Mouse (Mus musculus) stomach, embryonic 15.5 days (tissue): ENCODE data around the gene Mroh8. TPM values are rescaled to one million over a fixed set of nuclear protein-coding genes. Genes with fewer than 3 reads are reported as not detected.
A peak's percentile ranks its signal among the peaks of the same experiment; 100 is the strongest.

Experiments used
- ATAC-seq: fragments of 200-750 bp; cut with Nextera tagmentation; 2 replicates; pipeline ENCODE4 v1.8.0; 2017; ENCODE audit warnings: low read depth, moderate number of reproducible peaks, moderate TSS enrichment; ENCODE audit not compliant: insufficient read depth, low FRiP score
- H3K27ac ChIP-seq: fragments of 300-500 bp; sonication (generic); 2 replicates; pipeline ENCODE4 v1.5.1; 2015; ENCODE audit warnings: mild to moderate bottlenecking, inconsistent platforms
- H3K27me3 ChIP-seq: fragments of 300-500 bp; sonication (generic); replicated peaks from 2 replicates; pipeline ENCODE4 v1.6.1; 2015; ENCODE audit warnings: inconsistent platforms
- H3K36me3 ChIP-seq: fragments of 300-500 bp; sonication (generic); 2 replicates; pipeline ENCODE4 v1.6.1; 2015; ENCODE audit warnings: inconsistent platforms
- H3K4me1 ChIP-seq: fragments of 300-500 bp; sonication (generic); 2 replicates; pipeline ENCODE4 v1.6.1; 2015; ENCODE audit warnings: inconsistent platforms
- H3K4me2 ChIP-seq: fragments of 300-500 bp; sonication (generic); 2 replicates; pipeline ENCODE4 v1.6.1; 2015; ENCODE audit warnings: mild to moderate bottlenecking, inconsistent platforms
- H3K4me3 ChIP-seq: fragments of 300-500 bp; sonication (generic); replicated peaks from 2 replicates; pipeline ENCODE4 v1.5.1; 2015; ENCODE audit warnings: inconsistent platforms
- H3K9ac ChIP-seq: fragments of 300-500 bp; sonication (generic); 2 replicates; pipeline ENCODE4 v1.6.1; 2015; ENCODE audit warnings: inconsistent platforms
- H3K9me3 ChIP-seq: fragments of 300-500 bp; sonication (generic); 2 replicates; pipeline ENCODE4 v1.6.1; 2016; ENCODE audit warnings: inconsistent platforms
- WGBS: fragments of 180-500 bp; shearing (Covaris S2); methylation state at CpG from one replicate; pipeline ENCODE4 v1.1.7; 2015; 5-methylcytosine and 5-hydroxymethylcytosine counted together
- polyA plus RNA-seq: library from polyadenylated mRNA; unstranded; fragments of >200 nt; fragmentation: Nextera tagmentation; extraction: Ambion mirVana; gene quantifications from 2 replicates; pipeline ENCODE4 v1.2.1, GENCODE M21; 2015

Gene Mroh8
- polyA plus RNA-seq, 1 experiment from 2014 or later = 0.76 TPM

DNA sequence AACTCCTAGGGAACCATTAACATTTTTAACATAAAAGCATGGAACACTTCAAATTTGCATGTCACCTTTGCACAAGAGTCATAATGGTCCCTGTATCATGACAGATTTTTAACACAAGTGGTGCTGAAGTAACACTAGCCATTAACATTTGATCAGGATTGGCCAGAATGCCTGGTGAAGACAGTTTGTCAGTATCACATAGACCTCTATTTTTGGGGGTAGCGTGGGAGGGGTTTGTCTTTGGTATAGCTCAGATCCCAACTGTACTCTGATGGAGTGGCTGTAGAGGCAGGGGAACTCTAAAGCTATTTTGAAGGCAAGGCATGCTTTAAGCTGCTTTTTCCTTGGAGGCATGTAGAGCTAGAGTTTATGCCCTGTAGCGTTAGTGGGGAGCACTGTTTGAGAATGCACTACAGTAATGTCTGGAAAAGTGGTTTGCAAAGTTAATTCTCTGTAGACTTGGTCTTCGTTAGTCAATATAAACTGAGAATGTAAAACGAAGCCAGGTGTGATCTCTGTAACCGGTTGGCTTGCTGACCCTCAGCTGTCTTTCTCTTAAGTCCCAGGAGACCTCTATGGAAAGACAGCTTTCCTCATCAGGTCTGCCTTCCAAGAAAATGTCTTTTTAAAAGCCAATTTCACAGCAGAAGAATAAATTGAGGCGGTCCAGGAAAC is 31.8 kb upstream of the Mroh8 start:
- Histone ChIP-seq H3K36me3 (peaks cover 55% of the 10 kb centered on the region), H3K4me1 (peaks cover 6% of the 10 kb centered on the region; the same call in 1 of the 2 replicates), H3K4me3 (no peak overlapping the region), H3K9ac (no peak overlapping the region), H3K27ac (no peak overlapping the region), H3K9me3 (no peaks in the 10 kb centered on the region), H3K4me2 (no peak overlapping the region), H3K27me3 (no peaks in the 10 kb centered on the region)
- WGBS = 90% methylated on average over 6 of the region's 6 CpGs
- no peak for ATAC-seq

- Histone ChIP-seq H3K36me3 (peaks cover 48% of the 10 kb centered on the region), H3K27ac (no peak overlapping the region), H3K4me2 (no peak overlapping the region), H3K9ac (no peak overlapping the region), H3K9me3 (no peaks in the 10 kb centered on the region), H3K27me3 (no peaks in the 10 kb centered on the region), H3K4me1 (peaks cover 11% of the 10 kb centered on the region; the same call in 1 of the 2 replicates), H3K4me3 (no peak overlapping the region)
- ATAC-seq = no peak
- WGBS = 95% methylated on average over 8 of the region's 8 CpGs
Observed at GRCm38 (mm10) chr2:157309611-157310010, 30.3 kb upstream of the Mroh8 start.

- Histone ChIP-seq H3K4me2 (no peak overlapping the region), H3K27ac (peak overlapping the region; percentile 68), H3K4me1 (peaks cover 11% of the 10 kb centered on the region; the same call in 1 of the 2 replicates), H3K9me3 (no peaks in the 10 kb centered on the region), H3K4me3 (no peak overlapping the region), H3K27me3 (no peaks in the 10 kb centered on the region), H3K36me3 (peaks cover 46% of the 10 kb centered on the region), H3K9ac (no peak overlapping the region)
- 71% methylated on average over 2 of the region's 2 CpGs for WGBS
- ATAC-seq = peak; percentile 47; the same call in 1 of the 2 replicates
Observed at GRCm38 (mm10) chr2:157308273-157308917, 29.0 kb upstream of the Mroh8 start.

DNA sequence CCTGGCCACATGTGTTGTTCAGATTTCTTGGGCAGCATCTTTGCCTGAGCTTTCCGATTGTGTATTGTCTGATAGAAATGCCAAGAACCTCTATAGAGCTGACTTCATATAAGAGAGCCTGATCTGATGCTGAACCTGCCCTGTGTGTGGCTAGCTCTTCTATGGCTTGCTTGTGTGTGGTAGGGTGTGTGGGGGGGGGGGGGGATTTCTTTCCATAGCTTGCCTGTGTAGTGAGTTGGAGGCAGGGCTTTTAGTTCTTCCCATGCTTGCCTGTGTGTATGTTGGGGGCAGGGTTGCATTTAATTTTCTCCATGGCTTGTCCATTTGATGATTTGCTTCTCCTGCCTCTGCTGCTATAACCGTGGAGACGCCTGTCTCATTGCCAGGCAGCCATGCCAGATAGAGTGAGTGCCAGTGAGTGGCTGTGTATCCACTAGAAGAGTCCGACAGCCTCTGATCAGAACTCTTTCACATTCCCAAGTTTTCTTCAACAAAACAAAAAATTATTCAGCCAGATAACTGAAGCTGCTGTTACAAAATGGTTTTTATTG is 28.4 kb upstream of the Mroh8 start:
- Histone ChIP-seq H3K36me3 (peaks cover 40% of the 10 kb centered on the region), H3K4me2 (no peak overlapping the region), H3K9me3 (no peaks in the 10 kb centered on the region), H3K27me3 (no peaks in the 10 kb centered on the region), H3K4me3 (no peak overlapping the region), H3K4me1 (peaks cover 11% of the 10 kb centered on the region; the same call in 1 of the 2 replicates), H3K9ac (no peak overlapping the region), H3K27ac (peak overlapping the region; percentile 64)
- no peak for ATAC-seq
- 74% methylated on average over 4 of the region's 4 CpGs for whole genome bisulfite sequencing

- H3K27ac ChIP-seq = peak overlapping the region; percentile 68
- peak; percentile 60; the same call in 1 of the 2 replicates for ATAC-seq
Observed at GRCm38 (mm10) chr2:157306091-157307032, 27.0 kb upstream of the Mroh8 start.

GRCm38 (mm10) chr2:157303096-157303495 is 23.7 kb upstream of the Mroh8 start:
- no peaks in the 10 kb centered on the region for H3K9me3 ChIP-seq
- H3K27me3 ChIP-seq = no peaks in the 10 kb centered on the region
- no peak overlapping the region for H3K4me2 ChIP-seq
- H3K27ac ChIP-seq = no peak overlapping the region
- ATAC-seq = no peak
- H3K4me3 ChIP-seq = no peak overlapping the region
- peaks cover 34% of the 10 kb centered on the region for H3K36me3 ChIP-seq
- WGBS = 79% methylated on average over 9 of the region's 9 CpGs
- H3K9ac ChIP-seq = no peak overlapping the region
- peaks cover 9% of the 10 kb centered on the region; the same call in 1 of the 2 replicates for H3K4me1 ChIP-seq

More at GRCm38 (mm10) chr2:157306091-157307032, 27.0 kb upstream of the Mroh8 start:
- Histone ChIP-seq H3K27me3 (no peaks in the 10 kb centered on the region), H3K9me3 (no peaks in the 10 kb centered on the region), H3K9ac (no peak overlapping the region), H3K4me2 (no peak overlapping the region), H3K4me1 (peaks cover 11% of the 10 kb centered on the region; the same call in 1 of the 2 replicates), H3K36me3 (peaks cover 30% of the 10 kb centered on the region), H3K4me3 (no peak overlapping the region)
- 47% methylated on average over 7 of the region's 7 CpGs for WGBS

- ATAC-seq = no peak
- Histone ChIP-seq H3K9ac (no peak overlapping the region), H3K36me3 (peaks cover 48% of the 10 kb centered on the region), H3K4me3 (no peak overlapping the region), H3K4me2 (no peak overlapping the region), H3K27me3 (no peaks in the 10 kb centered on the region), H3K9me3 (no peaks in the 10 kb centered on the region), H3K27ac (no peak overlapping the region), H3K4me1 (no peaks in the 10 kb centered on the region)
- WGBS = 90% methylated on average over 6 of the region's 6 CpGs
Observed at GRCm38 (mm10) chr2:157300051-157300450, 20.7 kb upstream of the Mroh8 start.

GRCm38 (mm10) chr2:157296105-157296689 is 16.8 kb upstream of the Mroh8 start:
- Histone ChIP-seq H3K27me3 (no peaks in the 10 kb centered on the region), H3K27ac (no peak overlapping the region), H3K9ac (no peak overlapping the region), H3K4me2 (no peak overlapping the region), H3K9me3 (no peaks in the 10 kb centered on the region), H3K4me3 (no peak overlapping the region), H3K36me3 (peaks cover 62% of the 10 kb centered on the region), H3K4me1 (no peaks in the 10 kb centered on the region)
- WGBS = 80% methylated on average over 7 of the region's 7 CpGs
- ATAC-seq = no peak

GRCm38 (mm10) chr2:157292093-157292492 is 12.7 kb upstream of the Mroh8 start:
- Histone ChIP-seq H3K27ac (no peak overlapping the region), H3K4me2 (no peak overlapping the region), H3K36me3 (peaks cover 47% of the 10 kb centered on the region), H3K4me1 (no peaks in the 10 kb centered on the region), H3K27me3 (no peaks in the 10 kb centered on the region), H3K4me3 (no peak overlapping the region), H3K9me3 (no peaks in the 10 kb centered on the region), H3K9ac (no peak overlapping the region)
- WGBS = 18% methylated on average over 2 of the region's 2 CpGs
- no peak for ATAC-seq

- H3K4me3 ChIP-seq = no peak overlapping the region
- peaks cover 43% of the 10 kb centered on the region for H3K36me3 ChIP-seq
- H3K9ac ChIP-seq = no peak overlapping the region
- WGBS = 87% methylated on average over 5 of the region's 5 CpGs
- no peaks in the 10 kb centered on the region for H3K9me3 ChIP-seq
- H3K27me3 ChIP-seq = no peaks in the 10 kb centered on the region
- ATAC-seq = no peak
- H3K4me1 ChIP-seq = no peaks in the 10 kb centered on the region
- H3K27ac ChIP-seq = no peak overlapping the region
- no peak overlapping the region for H3K4me2 ChIP-seq
Observed at GRCm38 (mm10) chr2:157288996-157289395, 9.6 kb upstream of the Mroh8 start.

DNA sequence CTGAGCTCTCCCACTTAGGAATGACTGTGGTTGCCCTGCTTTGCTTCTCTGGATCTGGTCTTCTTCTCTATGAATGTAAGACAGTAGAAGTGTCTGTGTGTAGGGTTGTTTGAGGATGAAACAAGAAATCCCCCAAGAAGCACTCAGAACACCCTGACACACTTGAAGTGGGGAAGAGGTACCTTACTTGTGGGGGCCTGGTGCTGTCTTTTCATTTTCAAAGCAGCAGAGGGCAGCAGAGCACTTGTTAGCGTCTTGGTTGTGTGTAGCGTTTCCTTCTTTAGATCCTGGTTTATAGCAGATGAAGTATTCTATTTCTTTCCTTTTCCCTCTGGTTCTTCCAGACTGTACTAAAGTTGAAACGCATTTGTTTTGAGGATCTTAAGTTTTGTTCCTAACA is 8.2 kb upstream of the Mroh8 start:
- H3K9ac ChIP-seq = no peak overlapping the region
- ATAC-seq = no peak
- no peaks in the 10 kb centered on the region for H3K9me3 ChIP-seq
- no peaks in the 10 kb centered on the region for H3K27me3 ChIP-seq
- H3K36me3 ChIP-seq = peaks cover 36% of the 10 kb centered on the region
- H3K4me1 ChIP-seq = no peaks in the 10 kb centered on the region
- H3K27ac ChIP-seq = no peak overlapping the region
- 13% methylated on average over 3 of the region's 3 CpGs for WGBS
- H3K4me3 ChIP-seq = no peak overlapping the region
- no peak overlapping the region for H3K4me2 ChIP-seq
